Mouse (Mus musculus) hindbrain, embryonic 13.5 days (tissue): ENCODE data around the gene Phf21a. TPM values are rescaled to one million over a fixed set of nuclear protein-coding genes. Genes with fewer than 3 reads are reported as not detected.
A peak's percentile ranks its signal among the peaks of the same experiment; 100 is the strongest.

ENCODE experiments used
- ATAC-seq: fragments of 200-750 bp; cut with Nextera tagmentation; 2 replicates; pipeline ENCODE4 v1.8.0; 2017; ENCODE audit warnings: moderate TSS enrichment; ENCODE audit not compliant: low FRiP score
- H3K27ac ChIP-seq: fragments of 300-500 bp; sonication (generic); 2 replicates; pipeline ENCODE4 v1.5.1; 2015; ENCODE audit warnings: inconsistent platforms, mild to moderate bottlenecking, moderate library complexity
- H3K27me3 ChIP-seq: fragments of 300-500 bp; sonication (generic); 2 replicates; pipeline ENCODE4 v1.6.1; 2015; ENCODE audit warnings: mild to moderate bottlenecking, inconsistent platforms
- H3K36me3 ChIP-seq: fragments of 300-500 bp; sonication (generic); 2 replicates; pipeline ENCODE4 v1.6.1; 2015; ENCODE audit warnings: mild to moderate bottlenecking, inconsistent platforms
- H3K4me1 ChIP-seq: fragments of 300-500 bp; sonication (generic); replicated peaks from 2 replicates; pipeline ENCODE4 v1.6.1; 2015; ENCODE audit warnings: inconsistent platforms
- H3K4me2 ChIP-seq: fragments of 300-500 bp; sonication (generic); 2 replicates; pipeline ENCODE4 v1.6.1; 2015; ENCODE audit warnings: inconsistent platforms, mild to moderate bottlenecking, moderate library complexity
- H3K4me3 ChIP-seq: fragments of 300-500 bp; sonication (generic); 2 replicates; pipeline ENCODE4 v1.5.1; 2015; ENCODE audit warnings: mild to moderate bottlenecking, inconsistent platforms
- H3K9ac ChIP-seq: fragments of 300-500 bp; sonication (generic); 2 replicates; pipeline ENCODE4 v1.6.1; 2015; ENCODE audit warnings: mild to moderate bottlenecking, inconsistent platforms
- H3K9me3 ChIP-seq: fragments of 300-500 bp; sonication (generic); 2 replicates; pipeline ENCODE4 v1.6.1; 2016; ENCODE audit warnings: inconsistent platforms
- WGBS: fragments of 180-500 bp; shearing (Covaris S2); methylation state at CpG from one replicate; pipeline ENCODE4 v1.1.7; 2015; 5-methylcytosine and 5-hydroxymethylcytosine counted together
- polyA plus RNA-seq: library from polyadenylated mRNA; unstranded; fragments of >200 nt; fragmentation: Nextera tagmentation; extraction: Ambion mirVana; gene quantifications from 2 replicates; pipeline ENCODE4 v1.2.1, GENCODE M21; 2015

Phf21a gene
- polyA plus RNA-seq, 1 experiment from 2014 or later, result 38.4 TPM

DNA sequence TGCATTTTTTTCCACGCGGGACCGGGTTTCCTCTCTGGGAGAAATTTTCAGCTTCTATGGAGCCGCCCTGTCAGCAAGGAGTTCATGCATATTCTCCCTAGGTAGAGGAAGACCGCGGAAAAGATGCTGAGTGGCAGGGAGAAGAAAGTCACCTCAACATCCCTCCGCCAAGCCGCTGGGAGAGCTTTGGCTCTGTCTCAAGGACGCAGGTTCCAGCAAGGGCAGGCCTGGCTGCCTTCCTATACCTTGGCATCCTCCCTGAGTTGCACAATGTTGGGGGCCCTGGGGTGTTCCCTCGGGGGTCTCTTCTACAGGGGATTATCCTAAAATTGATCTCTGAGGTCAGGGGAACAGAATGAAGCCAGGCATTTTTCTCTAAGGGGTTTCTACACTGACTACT, 71.4 kb downstream of the Phf21a start:
- no peak overlapping the region for H3K27ac ChIP-seq
- H3K9ac ChIP-seq, result no peak overlapping the region

DNA sequence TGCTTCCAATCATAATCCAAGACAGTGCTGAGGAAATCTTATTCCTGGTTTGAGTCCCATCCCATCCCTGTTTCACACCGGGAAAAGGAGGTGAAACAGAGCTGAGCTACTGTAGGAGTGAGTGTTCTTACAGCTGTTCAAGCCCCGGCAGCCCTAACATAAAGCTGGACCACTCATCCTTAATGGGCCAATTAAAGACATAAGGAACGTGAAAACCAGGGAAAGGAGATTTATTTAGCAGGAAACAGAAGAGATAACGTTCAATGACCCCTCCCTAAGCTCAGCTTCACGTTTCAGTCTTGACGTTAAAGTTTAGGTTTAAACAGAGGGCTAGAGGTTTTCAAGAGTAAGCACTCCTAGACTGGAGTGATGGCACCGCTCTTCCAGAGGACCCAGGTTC, 74.0 kb downstream of the Phf21a start:
- no peaks in the 10 kb centered on the region for H3K36me3 ChIP-seq
- ATAC-seq, result no peak
- H3K4me2 ChIP-seq, result no peak overlapping the region
- no peaks in the 10 kb centered on the region for H3K9me3 ChIP-seq
- H3K9ac ChIP-seq, result no peak overlapping the region
- no peaks in the 10 kb centered on the region for H3K27me3 ChIP-seq
- no peaks in the 10 kb centered on the region for H3K4me1 ChIP-seq
- H3K27ac ChIP-seq, result no peak overlapping the region
- 73% methylated on average over 7 of the region's 7 CpGs for WGBS
- no peak overlapping the region for H3K4me3 ChIP-seq

More for the DNA sequence above, 71.4 kb downstream of the Phf21a start:
- Histone ChIP-seq H3K9me3 (no peaks in the 10 kb centered on the region), H3K27me3 (no peaks in the 10 kb centered on the region), H3K4me3 (no peak overlapping the region), H3K4me1 (no peaks in the 10 kb centered on the region), H3K4me2 (no peak overlapping the region), H3K36me3 (no peaks in the 10 kb centered on the region)
- ATAC-seq, result no peak
- 64% methylated on average over 10 of the region's 10 CpGs for WGBS

DNA sequence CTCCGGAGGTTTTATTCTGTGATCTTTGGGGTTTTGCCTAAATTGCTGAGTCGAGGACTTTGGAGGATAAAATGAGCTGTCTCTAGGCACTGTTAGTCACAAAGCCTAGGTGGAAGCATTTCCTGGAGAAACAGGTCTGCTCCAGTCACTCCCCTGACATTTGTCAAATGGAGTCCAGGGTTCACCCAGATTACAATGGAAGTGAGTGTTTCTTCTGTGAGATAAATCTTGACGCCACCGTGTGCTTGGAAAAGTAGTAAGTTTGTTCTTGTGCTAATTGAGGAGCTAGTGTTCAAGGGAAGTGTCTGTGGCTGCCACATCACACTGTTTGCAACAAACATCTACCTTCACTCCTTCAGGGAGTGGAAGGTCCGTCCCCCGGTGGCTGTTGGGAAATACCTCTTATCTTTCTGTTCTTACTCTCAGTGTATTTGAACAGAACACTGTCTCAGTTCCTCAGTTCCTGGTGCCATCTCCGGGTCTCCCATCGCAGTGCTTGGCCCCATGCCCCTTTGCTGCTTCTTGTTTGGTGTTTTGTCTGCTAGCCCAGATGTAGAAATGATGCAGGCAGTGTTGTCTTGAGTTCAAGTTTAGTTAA, 78.2 kb downstream of the Phf21a start:
- no peak for ATAC-seq
- Histone ChIP-seq H3K36me3 (no peaks in the 10 kb centered on the region), H3K9ac (no peak overlapping the region), H3K4me1 (no peaks in the 10 kb centered on the region), H3K4me3 (no peak overlapping the region), H3K27me3 (no peaks in the 10 kb centered on the region), H3K4me2 (no peak overlapping the region), H3K27ac (no peak overlapping the region), H3K9me3 (no peaks in the 10 kb centered on the region)
- WGBS, result 81% methylated on average over 8 of the region's 8 CpGs

DNA sequence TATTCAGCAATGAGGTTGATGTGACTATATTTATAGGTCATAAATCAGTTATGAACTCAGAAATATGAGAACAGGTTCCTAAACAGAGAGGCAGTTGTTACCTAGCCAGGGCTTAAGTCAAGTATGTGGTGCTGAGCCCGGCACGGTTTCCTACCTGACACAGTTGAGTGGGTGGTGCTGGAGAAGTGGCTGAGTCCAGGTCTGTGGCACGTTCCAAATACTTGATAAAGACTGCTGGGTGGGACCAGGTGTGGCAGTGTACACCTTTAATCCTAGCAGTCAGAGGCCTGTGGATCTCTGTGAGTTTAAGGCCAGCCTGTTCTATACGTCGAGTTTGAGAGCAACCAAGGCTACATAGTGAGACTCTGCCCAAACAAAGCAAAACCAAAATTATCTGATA, 79.4 kb downstream of the Phf21a start:
- ATAC-seq, result no peak
- Histone ChIP-seq H3K27me3 (no peaks in the 10 kb centered on the region), H3K36me3 (no peaks in the 10 kb centered on the region), H3K27ac (no peak overlapping the region), H3K4me3 (no peak overlapping the region), H3K4me2 (no peak overlapping the region), H3K9me3 (no peaks in the 10 kb centered on the region), H3K4me1 (no peaks in the 10 kb centered on the region), H3K9ac (no peak overlapping the region)
- 92% methylated on average over 5 of the region's 5 CpGs for WGBS

DNA sequence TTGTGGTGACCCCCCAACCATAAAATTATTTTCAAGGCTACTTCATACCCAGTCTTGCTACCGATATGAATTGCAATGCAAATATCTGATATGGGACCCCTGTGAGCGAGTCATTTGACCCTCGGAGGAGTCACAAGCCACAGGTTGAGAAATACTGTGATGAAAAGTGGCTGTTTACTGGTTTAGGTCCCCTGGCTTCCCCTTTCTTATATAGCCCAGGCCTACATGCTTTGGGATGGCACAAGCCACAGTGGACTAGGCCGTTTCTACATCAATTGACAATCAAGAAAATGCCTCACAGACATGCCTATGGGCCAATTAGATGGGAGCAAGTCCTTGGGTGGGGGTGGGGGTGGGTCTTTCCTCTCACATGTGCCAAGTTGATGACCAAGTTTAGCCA, 80.3 kb downstream of the Phf21a start:
- no peak for ATAC-seq
- Histone ChIP-seq H3K27me3 (no peaks in the 10 kb centered on the region), H3K9ac (no peak overlapping the region), H3K9me3 (no peaks in the 10 kb centered on the region), H3K27ac (no peak overlapping the region), H3K36me3 (no peaks in the 10 kb centered on the region), H3K4me1 (no peaks in the 10 kb centered on the region), H3K4me2 (no peak overlapping the region), H3K4me3 (no peak overlapping the region)
- WGBS, result 90% methylated on average over 4 of the region's 4 CpGs

DNA sequence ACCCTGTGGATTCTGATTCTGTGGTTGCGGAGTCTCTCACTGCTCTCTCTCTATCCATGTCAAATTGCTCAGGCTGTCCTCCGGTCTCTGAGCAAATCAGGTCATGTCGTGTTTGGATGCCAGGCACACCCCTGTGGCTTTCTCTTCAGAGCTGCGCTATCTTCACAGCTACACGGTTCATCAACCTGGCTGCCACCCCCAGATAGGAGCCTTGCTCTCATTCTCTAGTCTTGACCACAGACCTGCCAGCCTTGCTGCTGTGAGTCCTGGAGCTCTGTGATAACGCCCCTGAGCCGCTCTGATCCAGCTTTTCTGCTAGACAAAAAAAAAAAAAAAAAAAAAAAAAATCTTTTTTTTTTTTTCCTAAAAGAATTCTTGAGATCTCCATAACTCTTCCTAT, 81.3 kb downstream of the Phf21a start:
- Histone ChIP-seq H3K9me3 (no peaks in the 10 kb centered on the region), H3K4me1 (no peaks in the 10 kb centered on the region), H3K36me3 (no peaks in the 10 kb centered on the region), H3K27ac (no peak overlapping the region), H3K9ac (no peak overlapping the region), H3K4me3 (no peak overlapping the region), H3K4me2 (no peak overlapping the region), H3K27me3 (no peaks in the 10 kb centered on the region)
- WGBS, result 56% methylated on average over 7 of the region's 7 CpGs
- no peak for ATAC-seq

DNA sequence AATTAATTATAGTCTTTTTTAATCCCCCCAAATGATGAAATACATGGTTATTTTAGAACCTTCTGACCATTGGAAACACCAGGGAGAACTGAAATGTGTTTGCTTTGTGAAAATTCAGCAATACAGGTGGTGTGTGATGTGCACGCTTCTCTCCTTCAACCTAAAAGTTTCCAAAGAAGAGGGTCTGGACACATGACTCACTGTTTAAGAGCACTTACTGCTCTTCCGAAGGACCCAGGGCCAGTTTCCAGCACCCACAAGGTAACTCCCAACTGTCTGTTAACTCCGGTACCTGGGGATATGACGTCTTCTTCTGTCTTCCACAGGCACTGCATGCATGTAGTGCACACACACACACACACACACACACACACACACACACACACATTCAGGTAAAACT, 82.1 kb downstream of the Phf21a start:
- H3K4me3 ChIP-seq, result no peak overlapping the region
- H3K9me3 ChIP-seq, result no peaks in the 10 kb centered on the region
- H3K27ac ChIP-seq, result no peak overlapping the region
- H3K9ac ChIP-seq, result no peak overlapping the region
- ATAC-seq, result no peak
- H3K4me1 ChIP-seq, result no peaks in the 10 kb centered on the region
- H3K4me2 ChIP-seq, result no peak overlapping the region
- WGBS, result 96% methylated on average over 4 of the region's 4 CpGs
- H3K27me3 ChIP-seq, result no peaks in the 10 kb centered on the region
- H3K36me3 ChIP-seq, result no peaks in the 10 kb centered on the region

DNA sequence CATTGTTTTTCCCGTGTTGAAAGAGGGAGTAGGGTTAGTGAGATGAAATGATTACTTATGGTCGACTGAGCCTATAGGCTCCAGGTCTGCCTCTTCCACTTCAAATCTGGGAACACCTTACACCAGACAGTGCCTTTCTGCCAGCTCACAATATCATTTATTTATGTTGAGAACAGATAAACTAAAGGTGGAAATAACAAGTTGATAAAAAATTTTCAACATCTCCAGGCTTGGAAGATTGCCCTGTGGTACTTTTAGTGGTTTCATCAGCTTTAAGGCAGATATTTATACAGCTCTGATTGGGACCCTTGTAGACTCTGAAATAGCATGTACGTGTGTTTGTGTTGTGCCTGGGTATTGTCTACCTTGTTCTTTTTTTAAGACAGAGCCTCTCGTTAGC, 83.4 kb downstream of the Phf21a start:
- Histone ChIP-seq H3K27me3 (no peaks in the 10 kb centered on the region), H3K4me1 (no peaks in the 10 kb centered on the region), H3K9me3 (no peaks in the 10 kb centered on the region), H3K36me3 (no peaks in the 10 kb centered on the region), H3K4me3 (no peak overlapping the region), H3K9ac (no peak overlapping the region), H3K4me2 (no peak overlapping the region), H3K27ac (no peak overlapping the region)
- ATAC-seq, result no peak
- 54% methylated on average over 4 of the region's 4 CpGs for WGBS

DNA sequence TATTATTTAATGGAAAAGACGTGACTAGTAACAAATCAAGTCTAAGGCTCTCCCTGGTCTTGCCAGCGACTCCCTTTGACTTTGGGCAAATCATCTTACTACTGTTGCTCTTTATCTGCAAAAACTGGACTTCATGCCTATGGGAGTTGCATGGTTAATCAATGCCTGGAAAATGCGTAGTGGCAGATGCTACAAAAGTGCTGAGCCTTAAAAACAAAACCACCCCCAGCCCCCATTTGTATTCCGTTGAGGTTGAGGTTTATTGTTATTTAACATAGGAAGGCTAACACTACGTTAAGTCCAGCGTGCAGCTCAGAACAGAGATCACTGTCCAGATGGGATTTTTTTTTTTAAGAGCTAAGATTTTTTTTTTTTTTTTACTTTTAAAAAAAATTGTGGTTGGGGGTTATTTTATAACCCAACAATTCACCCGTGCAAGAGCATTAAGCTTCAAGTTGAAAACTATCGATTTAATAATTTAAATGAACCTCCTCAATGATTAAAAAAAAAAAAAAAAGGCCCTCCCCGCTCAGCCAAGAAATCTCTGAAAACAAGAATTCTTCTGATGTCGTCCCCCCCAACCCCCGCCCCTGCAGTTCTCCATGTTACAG, 89.3 kb downstream of the Phf21a start:
- ATAC-seq, result no peak
- 2% methylated on average over 11 of the region's 11 CpGs for WGBS
- H3K9me3 ChIP-seq, result no peaks in the 10 kb centered on the region

DNA sequence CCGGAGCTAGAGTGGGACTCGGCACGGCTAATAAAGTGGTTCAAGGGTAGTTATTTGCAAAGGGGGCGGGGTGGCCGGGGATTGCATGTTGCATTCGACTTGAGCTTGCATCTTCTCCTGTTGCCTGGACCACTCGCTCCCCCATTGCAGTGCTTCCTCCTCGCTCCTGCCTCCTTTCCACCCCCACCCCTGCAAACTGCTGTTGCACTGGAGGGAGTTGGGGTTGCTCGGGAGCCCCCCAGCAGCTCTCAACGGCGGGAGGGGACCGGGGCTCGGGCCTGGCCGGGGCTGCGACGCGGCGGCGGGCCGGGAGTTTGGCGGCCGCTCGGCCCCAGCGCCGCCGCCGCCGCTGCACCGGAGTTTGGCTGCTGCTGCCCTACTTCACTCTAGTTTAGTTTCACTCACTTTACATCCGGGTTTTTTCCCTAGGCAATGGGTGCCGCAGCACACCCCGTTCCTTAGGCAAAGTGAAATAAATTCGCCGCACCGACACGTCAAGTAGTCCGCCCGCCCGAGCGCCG, 90.1 kb downstream of the Phf21a start:
- ATAC-seq, result peak; percentile 70
- WGBS, result under 1% methylated on average over 41 of the region's 41 CpGs
- Histone ChIP-seq H3K4me2 (peak overlapping the region; percentile 84), H3K27ac (peak overlapping the region; percentile 99), H3K9me3 (no peaks in the 10 kb centered on the region), H3K4me3 (peak overlapping the region; percentile 74), H3K9ac (peak overlapping the region; percentile 90), H3K4me1 (peaks cover 29% of the 10 kb centered on the region), H3K27me3 (no peaks in the 10 kb centered on the region), H3K36me3 (no peaks in the 10 kb centered on the region)

More for the DNA sequence above, 89.3 kb downstream of the Phf21a start:
- Histone ChIP-seq H3K4me1 (peaks cover 22% of the 10 kb centered on the region), H3K9ac (peak overlapping the region; percentile 90), H3K36me3 (no peaks in the 10 kb centered on the region), H3K4me2 (peak overlapping the region; percentile 84), H3K27me3 (no peaks in the 10 kb centered on the region), H3K27ac (peak overlapping the region; percentile 99), H3K4me3 (peak overlapping the region; percentile 74)

DNA sequence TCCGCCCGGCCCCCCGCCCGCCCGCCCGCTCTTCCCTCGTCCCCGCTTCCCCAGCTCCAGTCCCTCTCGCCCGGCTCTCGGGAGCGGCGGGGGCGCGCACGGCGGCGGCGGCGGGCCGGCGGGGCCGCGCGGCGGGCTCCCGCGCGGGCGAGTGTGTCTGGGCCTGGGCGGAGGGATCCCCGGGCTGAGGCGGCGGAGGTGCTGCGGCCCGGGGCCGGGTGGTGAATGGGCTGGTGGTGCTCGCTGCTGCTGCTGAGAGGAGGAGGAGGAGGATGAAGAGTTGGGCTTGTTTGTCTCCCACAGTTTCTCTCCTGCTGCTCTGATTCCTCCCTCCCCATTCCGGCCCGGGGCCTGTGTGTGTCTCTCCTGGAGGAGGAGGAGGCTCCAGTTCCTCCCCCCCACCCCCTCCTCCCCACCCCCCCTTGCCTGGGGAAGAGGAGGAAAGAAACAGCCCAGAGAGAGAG, 90.7 kb downstream of the Phf21a start:
- peaks cover 30% of the 10 kb centered on the region for H3K4me1 ChIP-seq
- WGBS, result 0% methylated on average over 18 of the region's 40 CpGs
- no peaks in the 10 kb centered on the region for H3K36me3 ChIP-seq
- ATAC-seq, result peak; percentile 88
- H3K27ac ChIP-seq, result peak overlapping the region; percentile 99
- peak overlapping the region; percentile 90 for H3K9ac ChIP-seq
- no peaks in the 10 kb centered on the region for H3K27me3 ChIP-seq
- peak overlapping the region; percentile 74 for H3K4me3 ChIP-seq
- H3K9me3 ChIP-seq, result no peaks in the 10 kb centered on the region
- peak overlapping the region; percentile 84 for H3K4me2 ChIP-seq

DNA sequence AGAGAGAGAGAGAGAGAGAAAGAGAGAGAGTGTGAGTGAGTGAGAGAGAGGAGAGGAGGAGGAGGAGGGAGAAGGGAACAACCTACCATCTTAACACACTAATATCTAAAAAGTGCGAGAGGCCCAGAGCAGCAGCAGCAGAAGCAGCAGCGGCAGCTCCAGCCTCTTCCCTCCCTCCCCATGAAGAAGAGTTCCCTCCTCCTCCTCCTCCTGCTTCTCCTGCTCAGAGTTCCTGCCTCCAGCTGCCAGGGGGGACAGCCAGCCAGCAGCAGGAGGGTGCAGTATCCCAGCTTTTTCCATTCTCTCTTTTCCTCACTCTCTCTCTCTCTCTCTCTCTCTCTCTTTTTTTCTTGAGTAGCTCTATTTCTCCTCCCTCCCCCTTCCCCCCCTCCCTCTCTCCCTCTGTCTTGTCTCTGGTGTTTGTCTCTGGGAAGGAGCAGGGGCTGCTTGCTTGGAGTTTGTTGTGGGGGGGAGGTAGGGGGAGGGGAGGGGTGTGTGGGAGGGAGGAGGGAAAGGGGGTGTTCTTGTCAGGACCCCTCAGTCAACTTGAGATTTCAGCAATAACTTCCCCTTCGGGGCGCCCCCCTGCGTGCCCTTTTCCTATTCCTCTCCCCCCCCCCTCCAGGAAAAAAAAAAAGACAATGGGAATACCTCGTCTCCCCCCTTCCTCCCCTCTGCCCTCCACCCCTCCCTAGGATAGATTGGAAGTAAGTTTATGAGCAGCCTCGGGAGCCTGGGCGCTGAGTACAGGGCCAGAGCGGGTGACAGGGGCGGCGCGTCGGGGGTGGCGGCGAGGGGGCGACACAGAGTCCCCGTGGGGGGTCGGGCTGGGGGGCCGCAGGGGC, 91.4 kb downstream of the Phf21a start:
- Histone ChIP-seq H3K27ac (peak overlapping the region; percentile 99), H3K4me1 (peaks cover 34% of the 10 kb centered on the region), H3K9me3 (no peaks in the 10 kb centered on the region), H3K4me2 (peak overlapping the region; percentile 84), H3K27me3 (no peaks in the 10 kb centered on the region), H3K4me3 (peak overlapping the region; percentile 74), H3K36me3 (no peaks in the 10 kb centered on the region), H3K9ac (peak overlapping the region; percentile 90)
- WGBS, result under 1% methylated on average over 18 of the region's 19 CpGs
- peak; percentile 65 for ATAC-seq
